In the genomic region with DNA sequence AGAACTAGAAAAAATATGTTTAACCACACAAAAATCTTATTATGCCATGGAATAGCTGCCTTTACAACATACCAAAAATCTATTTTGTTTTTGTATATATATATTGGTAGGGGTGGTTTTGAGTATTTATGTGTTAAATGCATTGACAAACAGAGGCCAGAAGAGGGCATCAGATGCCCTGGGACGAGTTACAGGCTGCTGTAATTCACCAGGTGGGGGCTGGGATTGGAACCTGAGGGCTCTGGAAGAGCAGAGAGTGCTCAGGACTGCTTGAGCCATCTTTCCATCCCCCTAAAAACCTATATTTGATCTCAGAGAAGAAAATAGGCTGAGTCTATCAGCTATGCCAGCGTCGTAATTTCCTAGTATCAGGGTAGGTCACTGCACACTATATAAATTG, we compare ENCODE assay signal across 9 mouse cellular contexts. TPM values are rescaled to one million over a fixed set of nuclear protein-coding genes. Genes with fewer than 3 reads are reported as not detected.
DNase-seq lines count a peak whose midpoint lies in the region; ATAC-seq and TF ChIP-seq lines count a peak whose summit lies in the region.
"Had no signal": no experiment of that assay in that cellular context is flagged by ENCODE, and none has a peak within 500 bp of the region (broad histone marks: within the 10 kb centered on the region; RNA-seq: fewer than 3 reads in every experiment).

No protein-coding gene starts in this region.

- H3K4me2 ChIP-seq in embryonic facial prominence, embryonic 11.5 days (ENCODE audit: low read depth, low read length): no peak overlapping the region
- peak overlapping the region; percentile 23; the same call in 1 of the 2 replicates for H3K4me2 ChIP-seq in liver, embryonic 14.5 days (ENCODE audit: low read depth)
- H3K4me2 ChIP-seq in stomach, embryonic 15.5 days: no peak overlapping the region
- H3K4me2 ChIP-seq: embryonic facial prominence, embryonic 12.5 days had no signal

- no peaks in the 10 kb centered on the region for H3K9me3 ChIP-seq in embryonic facial prominence, embryonic 11.5 days (replicated peaks; ENCODE audit: control insufficient read depth, low read length)
- H3K9me3 ChIP-seq in liver, embryonic 14.5 days (ENCODE audit: control insufficient read depth, low read length): no peaks in the 10 kb centered on the region
- H3K9me3 ChIP-seq in stomach, embryonic 15.5 days: no peaks in the 10 kb centered on the region
- H3K9me3 ChIP-seq: embryonic facial prominence, embryonic 12.5 days had no signal

- H3K9ac ChIP-seq in embryonic facial prominence, embryonic 11.5 days (replicated peaks; ENCODE audit: low read length): no peak overlapping the region
- no peak overlapping the region for H3K9ac ChIP-seq in liver, embryonic 14.5 days (replicated peaks)
- no peak overlapping the region for H3K9ac ChIP-seq in stomach, embryonic 15.5 days
- H3K9ac ChIP-seq: embryonic facial prominence, embryonic 12.5 days had no signal

- no peaks in the 10 kb centered on the region for H3K27me3 ChIP-seq in embryonic facial prominence, embryonic 11.5 days (ENCODE audit: control insufficient read depth, insufficient read depth, low read length)
- no peaks in the 10 kb centered on the region for H3K27me3 ChIP-seq in liver, embryonic 14.5 days (ENCODE audit: control insufficient read depth, insufficient read depth, low read length)
- no peaks in the 10 kb centered on the region for H3K27me3 ChIP-seq in stomach, embryonic 15.5 days (replicated peaks)
- H3K27me3 ChIP-seq: embryonic facial prominence, embryonic 12.5 days had no signal

- DNase-seq in heart, postnatal 14 days: peak; percentile 13 to 53
- no peak for DNase-seq in heart, adult 9 months (ENCODE audit: low spot score in 2 of 2)
- peak; percentile 54 for DNase-seq in A20 (ENCODE audit: low read depth, low spot score)
- peak; percentile 67 for DNase-seq in R1 (ENCODE audit: low read depth, low spot score)
- DNase-seq in embryonic facial prominence, embryonic 11.5 days (ENCODE audit: low spot score): peak; percentile 61
- no peak for DNase-seq in liver, embryonic 14.5 days (ENCODE audit: low read depth in 3 of 3, low spot score in 3 of 3)

- H3K36me3 ChIP-seq in embryonic facial prominence, embryonic 11.5 days (replicated peaks; ENCODE audit: control insufficient read depth, insufficient read depth, low read depth, low read length): no peaks in the 10 kb centered on the region
- H3K36me3 ChIP-seq in liver, embryonic 14.5 days (replicated peaks; ENCODE audit: control insufficient read depth, insufficient read depth, low read depth): peaks cover 3% of the 10 kb centered on the region; the same call in 1 of the 2 replicates
- no peaks in the 10 kb centered on the region for H3K36me3 ChIP-seq in stomach, embryonic 15.5 days

- no peaks in the 10 kb centered on the region for H3K4me1 ChIP-seq in embryonic facial prominence, embryonic 11.5 days (ENCODE audit: control insufficient read depth, insufficient read depth, low read length)
- peaks cover 16 to 18% of the 10 kb centered on the region in 2 experiments for H3K4me1 ChIP-seq in liver, embryonic 14.5 days (replicated peaks; ENCODE audit: control insufficient read depth in 2 of 2, insufficient read depth in 2 of 2, low read length in 1 of 2)
- no peaks in the 10 kb centered on the region for H3K4me1 ChIP-seq in stomach, embryonic 15.5 days

- ATAC-seq in embryonic facial prominence, embryonic 11.5 days (replicated peaks; ENCODE audit: insufficient number of reproducible peaks, low FRiP score, low TSS enrichment, low read depth): no peak
- no peak; the same call in 1 of the 2 replicates for ATAC-seq in liver, embryonic 14.5 days (ENCODE audit: insufficient read depth)
- no peak for ATAC-seq in stomach, embryonic 15.5 days (ENCODE audit: insufficient read depth, low FRiP score, low read depth)
- no peak for ATAC-seq in monocyte, adult 5-6 weeks (replicated peaks; ENCODE audit: insufficient number of reproducible peaks, low FRiP score, low TSS enrichment, poor library complexity, severe bottlenecking)

- WGBS in embryonic facial prominence, embryonic 11.5 days: 24% methylated on average over 3 of the region's 3 CpGs
- 28% methylated on average over 3 of the region's 3 CpGs for WGBS in liver, embryonic 14.5 days (ENCODE audit: insufficient replicate concordance)
- WGBS in stomach, embryonic 15.5 days: 19% methylated on average over 3 of the region's 3 CpGs

- H3K4me3 ChIP-seq in embryonic facial prominence, embryonic 11.5 days (ENCODE audit: low read depth, low read length): no peak overlapping the region
- no peak overlapping the region for H3K4me3 ChIP-seq in liver, embryonic 14.5 days (ENCODE audit: insufficient read depth in 1 of 2, low read depth in 2 of 2, low read length in 2 of 2)
- no peak overlapping the region for H3K4me3 ChIP-seq in stomach, embryonic 15.5 days (replicated peaks)
- H3K4me3 ChIP-seq: embryonic facial prominence, embryonic 12.5 days had no signal

- H3K27ac ChIP-seq in embryonic facial prominence, embryonic 11.5 days (replicated peaks; ENCODE audit: low read depth, low read length): no peak overlapping the region
- no peak overlapping the region for H3K27ac ChIP-seq in liver, embryonic 14.5 days
- peak overlapping the region; percentile 40 for H3K27ac ChIP-seq in stomach, embryonic 15.5 days
- H3K27ac ChIP-seq: embryonic facial prominence, embryonic 12.5 days had no signal

- no peak for TF ChIP-seq EP300 in liver, embryonic 14.5 days (IDR thresholded peaks at IDR 0.05; ENCODE audit: low read depth)

- peak; percentile 71 for TF ChIP-seq CTCF in liver, embryonic 14.5 days (IDR thresholded peaks at IDR 0.05; ENCODE audit: low read depth)

- intact Hi-C loops in heart, postnatal 14 days (cut with DNase I): no loop called here

RNA-seq across cellular contexts. Expression of a gene that starts 2.9 kb away (rescaled TPM):
- 1 to 10 TPM; 2.9 to 4.3 TPM for total RNA-seq in heart, postnatal 14 days (2021)
- 54.6 and 56.3 TPM in 2 replicates for polyA plus RNA-seq in embryonic facial prominence, embryonic 11.5 days (2014; fragmentation: Nextera tagmentation; extraction: Ambion mirVana)
- 23.4 and 34.1 TPM in 2 replicates for polyA plus RNA-seq in liver, embryonic 14.5 days (2012; rRNA removed)
- 38.1 and 40.7 TPM in 2 replicates for polyA plus RNA-seq in liver, embryonic 14.5 days (2014; fragmentation: Nextera tagmentation; extraction: Ambion mirVana)
- polyA plus RNA-seq in stomach, embryonic 15.5 days (2015; fragmentation: Nextera tagmentation; extraction: Ambion mirVana): 31.9 and 32.6 TPM in 2 replicates
- 17.7 to 27.7 TPM (median 21.9 TPM) in 3 replicates for total RNA-seq in monocyte, adult 5-6 weeks (2017)

RNA-seq across cellular contexts. Expression of a gene that starts 47.2 kb away (rescaled TPM):
- total RNA-seq in heart, postnatal 14 days (2021): 10 to 100 TPM; 10.8 to 11.5 TPM
- polyA plus RNA-seq in embryonic facial prominence, embryonic 11.5 days (2014; fragmentation: Nextera tagmentation; extraction: Ambion mirVana): 28.8 and 33.0 TPM in 2 replicates
- 2.1 and 2.5 TPM in 2 replicates for polyA plus RNA-seq in liver, embryonic 14.5 days (2012; rRNA removed)
- 2.9 and 3.8 TPM in 2 replicates for polyA plus RNA-seq in liver, embryonic 14.5 days (2014; fragmentation: Nextera tagmentation; extraction: Ambion mirVana)
- 24.1 and 26.8 TPM in 2 replicates for polyA plus RNA-seq in stomach, embryonic 15.5 days (2015; fragmentation: Nextera tagmentation; extraction: Ambion mirVana)
- 0.57 to 4.4 TPM (median 1.8 TPM) in 3 replicates for total RNA-seq in monocyte, adult 5-6 weeks (2017)

Comparison
In these comparisons a context has a peak if more than half of its experiments do, and no peak if none do; other contexts are left out.
1. DNase-seq: peak in heart, postnatal 14 days (2 of 2), A20 (single experiment), R1 (single experiment) and embryonic facial prominence, embryonic 11.5 days (single experiment); none in heart, adult 9 months (0 of 2) and liver, embryonic 14.5 days (0 of 3).